Comparison of ENCODE assay signal across 13 mouse cellular contexts in genomic region chr9:110293254-110293718, GRCm38 (mm10). TPM values are rescaled to one million over a fixed set of nuclear protein-coding genes. Genes with fewer than 3 reads are reported as not detected.
DNase-seq lines count a peak whose midpoint lies in the region; ATAC-seq and TF ChIP-seq lines count a peak whose summit lies in the region.
"Had no signal": no experiment of that assay in that cellular context is flagged by ENCODE, and none has a peak within 500 bp of the region (broad histone marks: within the 10 kb centered on the region; RNA-seq: fewer than 3 reads in every experiment).

No protein-coding gene starts in this region.

- peak; percentile 74 for ATAC-seq in forebrain, postnatal 0 days
- ATAC-seq in forebrain, embryonic 13.5 days, result no peak

- H3K4me2 ChIP-seq in forebrain, postnatal 0 days (ENCODE audit: low read depth), result no peak overlapping the region
- H3K4me2 ChIP-seq in forebrain, embryonic 13.5 days, result no peak overlapping the region
- H3K4me2 ChIP-seq: neural tube, embryonic 12.5 days had no signal

- H3K27me3 ChIP-seq in forebrain, postnatal 0 days (ENCODE audit: insufficient read depth, low read length), result no peaks in the 10 kb centered on the region
- H3K27me3 ChIP-seq in forebrain, embryonic 13.5 days, result no peaks in the 10 kb centered on the region
- H3K27me3 ChIP-seq: neural tube, embryonic 12.5 days had no signal

- no peaks in the 10 kb centered on the region for H3K4me1 ChIP-seq in forebrain, postnatal 0 days (ENCODE audit: insufficient read depth)
- no peaks in the 10 kb centered on the region for H3K4me1 ChIP-seq in forebrain, embryonic 13.5 days

- H3K9me3 ChIP-seq in forebrain, postnatal 0 days (ENCODE audit: low read length), result no peaks in the 10 kb centered on the region
- no peaks in the 10 kb centered on the region for H3K9me3 ChIP-seq in forebrain, embryonic 13.5 days (replicated peaks)
- H3K9me3 ChIP-seq: neural tube, embryonic 12.5 days had no signal

- no peak overlapping the region for H3K4me3 ChIP-seq in forebrain, postnatal 0 days (ENCODE audit: low read depth, low read length)
- no peak overlapping the region for H3K4me3 ChIP-seq in forebrain, embryonic 13.5 days
- H3K4me3 ChIP-seq: neural tube, embryonic 12.5 days had no signal

- 0 out of 2 replicates have a peak overlapping the region, but pooled peaks have one; percentile 21 for H3K27ac ChIP-seq in forebrain, postnatal 0 days (ENCODE audit: low read depth, low read length)
- no peak overlapping the region for H3K27ac ChIP-seq in forebrain, embryonic 13.5 days
- H3K27ac ChIP-seq: neural tube, embryonic 12.5 days had no signal

- TF ChIP-seq CTCF in forebrain, postnatal 0 days (IDR thresholded peaks at IDR 0.05; ENCODE audit: low read depth), result no peak

- H3K36me3 ChIP-seq in forebrain, postnatal 0 days (ENCODE audit: insufficient read depth), result no peaks in the 10 kb centered on the region
- H3K36me3 ChIP-seq in forebrain, embryonic 13.5 days (ENCODE audit: poor library complexity, severe bottlenecking), result no peaks in the 10 kb centered on the region
- H3K36me3 ChIP-seq: neural tube, embryonic 12.5 days had no signal

- no peak for DNase-seq in forebrain, postnatal 0 days
- DNase-seq in brain, adult 2 months (ENCODE audit: low read depth, low spot score), result peak; percentile 56
- peak; percentile 46 to 61 for DNase-seq in layer of hippocampus, postnatal 10 days (ENCODE audit: low spot score in 2 of 2)
- DNase-seq in retina, embryonic 14.5 days (ENCODE audit: low spot score), result peak; percentile 20
- DNase-seq in kidney, postnatal 14 days, result no peak
- no peak for DNase-seq in kidney, adult 18-20 months
- DNase-seq in spleen, postnatal 14 days (ENCODE audit: low spot score in 2 of 2), result no peak
- DNase-seq: adrenal gland, postnatal 36 days; cerebellum, postnatal 25 days; kidney, postnatal 25 days; lung, postnatal 14 days had no signal

- 56% methylated on average over 12 of the region's 12 CpGs for WGBS in forebrain, postnatal 0 days
- 51% methylated on average over 12 of the region's 12 CpGs for WGBS in forebrain, embryonic 13.5 days

- H3K9ac ChIP-seq in forebrain, postnatal 0 days, result no peak overlapping the region
- H3K9ac ChIP-seq in forebrain, embryonic 13.5 days, result no peak overlapping the region
- H3K9ac ChIP-seq: neural tube, embryonic 12.5 days had no signal

RNA-seq across cellular contexts. Expression of gene Elp6, which starts 11.7 kb away (rescaled TPM):
- 27.8 and 35.2 TPM in 2 replicates for total RNA-seq in forebrain, postnatal 0 days (2014; rRNA removed)
- 27.1 and 27.5 TPM in 2 replicates for polyA plus RNA-seq in forebrain, postnatal 0 days (2015; fragmentation: Nextera tagmentation; extraction: Ambion mirVana)
- 35.5 and 40.7 TPM in 2 replicates for polyA plus RNA-seq in forebrain, embryonic 13.5 days (2015; fragmentation: Nextera tagmentation; extraction: Ambion mirVana)
- 10 to 100 TPM; 11.9 to 14.1 TPM for total RNA-seq in layer of hippocampus, postnatal 10 days (2021)

RNA-seq across cellular contexts. Expression of gene Scap, which starts 39.8 kb away (rescaled TPM):
- 87.6 and 111 TPM in 2 replicates for total RNA-seq in forebrain, postnatal 0 days (2014; rRNA removed)
- 40.1 and 49.5 TPM in 2 replicates for polyA plus RNA-seq in forebrain, postnatal 0 days (2015; fragmentation: Nextera tagmentation; extraction: Ambion mirVana)
- 34.8 and 41.9 TPM in 2 replicates for polyA plus RNA-seq in forebrain, embryonic 13.5 days (2015; fragmentation: Nextera tagmentation; extraction: Ambion mirVana)
- total RNA-seq in layer of hippocampus, postnatal 10 days (2021), result 100 to 1,000 TPM in 1 of 2 experiments, 10 to 100 TPM in 1; 89.2 to 104 TPM

RNA-seq across cellular contexts. Expression of gene Cspg5, which starts 49.7 kb away (rescaled TPM):
- 365 and 387 TPM in 2 replicates for total RNA-seq in forebrain, postnatal 0 days (2014; rRNA removed)
- polyA plus RNA-seq in forebrain, postnatal 0 days (2015; fragmentation: Nextera tagmentation; extraction: Ambion mirVana), result 234 and 280 TPM in 2 replicates
- 29.4 and 35.0 TPM in 2 replicates for polyA plus RNA-seq in forebrain, embryonic 13.5 days (2015; fragmentation: Nextera tagmentation; extraction: Ambion mirVana)
- total RNA-seq in layer of hippocampus, postnatal 10 days (2021), result 100 to 1,000 TPM; 410 to 459 TPM

Comparison
In these comparisons a context has a peak if more than half of its experiments do, and no peak if none do; other contexts are left out.
1. DNase-seq: peak in brain, adult 2 months (single experiment), layer of hippocampus, postnatal 10 days (2 of 2) and retina, embryonic 14.5 days (single experiment); none in forebrain, postnatal 0 days (single experiment), kidney, postnatal 14 days (single experiment), kidney, adult 18-20 months (single experiment) and spleen, postnatal 14 days (0 of 2).